Mouse (Mus musculus) embryonic facial prominence, embryonic 13.5 days (tissue): Measurements from ENCODE around the gene 4930402K13Rik. TPM values are rescaled to one million over a fixed set of nuclear protein-coding genes. Genes with fewer than 3 reads are reported as not detected.
"Not testable (repeated sequence)": the region's sequence is repeated elsewhere in the genome, so short reads cannot be mapped to it uniquely, and the experiment has no call there.

ENCODE experiments used
- ATAC-seq: fragments of 200-750 bp; cut with Nextera tagmentation; 2 replicates; pipeline ENCODE4 v1.8.0; 2017; ENCODE audit warnings: low read depth; ENCODE audit not compliant: insufficient number of reproducible peaks, insufficient read depth, low FRiP score, low TSS enrichment
- H3K27ac ChIP-seq: fragments of 300-500 bp; sonication (generic); 2 replicates; pipeline ENCODE4 v1.5.1; 2015; ENCODE audit warnings: moderate library complexity, mild to moderate bottlenecking, inconsistent platforms
- H3K27me3 ChIP-seq: fragments of 300-500 bp; sonication (generic); 2 replicates; pipeline ENCODE4 v1.6.1; 2015; ENCODE audit warnings: mild to moderate bottlenecking, inconsistent platforms
- H3K36me3 ChIP-seq: fragments of 300-500 bp; sonication (generic); 2 replicates; pipeline ENCODE4 v1.6.1; 2015; ENCODE audit warnings: mild to moderate bottlenecking, inconsistent platforms
- H3K4me1 ChIP-seq: fragments of 300-500 bp; sonication (generic); 2 replicates; pipeline ENCODE4 v1.6.1; 2015; ENCODE audit warnings: inconsistent platforms
- H3K4me2 ChIP-seq: fragments of 300-500 bp; sonication (generic); 2 replicates; pipeline ENCODE4 v1.6.1; 2015; ENCODE audit warnings: moderate library complexity, mild to moderate bottlenecking, inconsistent platforms
- H3K4me3 ChIP-seq: fragments of 300-500 bp; sonication (generic); 2 replicates; pipeline ENCODE4 v1.5.1; 2015; ENCODE audit warnings: mild to moderate bottlenecking, inconsistent platforms
- H3K9ac ChIP-seq: fragments of 300-500 bp; sonication (generic); 2 replicates; pipeline ENCODE4 v1.6.1; 2015; ENCODE audit warnings: mild to moderate bottlenecking, inconsistent platforms
- H3K9me3 ChIP-seq: fragments of 300-500 bp; sonication (generic); 2 replicates; pipeline ENCODE4 v1.6.1; 2016; ENCODE audit warnings: inconsistent platforms
- WGBS: fragments of 180-500 bp; shearing (Covaris S2); methylation state at CpG from one replicate; pipeline ENCODE4 v1.1.7; 2015; ENCODE audit warnings: mixed read lengths; 5-methylcytosine and 5-hydroxymethylcytosine counted together
- polyA plus RNA-seq: library from polyadenylated mRNA; unstranded; fragments of >200 nt; fragmentation: Nextera tagmentation; extraction: Ambion mirVana; gene quantifications from 2 replicates; pipeline ENCODE4 v1.2.1, GENCODE M21; 2015

Gene 4930402K13Rik
- polyA plus RNA-seq = not detected in 2 replicates

DNA sequence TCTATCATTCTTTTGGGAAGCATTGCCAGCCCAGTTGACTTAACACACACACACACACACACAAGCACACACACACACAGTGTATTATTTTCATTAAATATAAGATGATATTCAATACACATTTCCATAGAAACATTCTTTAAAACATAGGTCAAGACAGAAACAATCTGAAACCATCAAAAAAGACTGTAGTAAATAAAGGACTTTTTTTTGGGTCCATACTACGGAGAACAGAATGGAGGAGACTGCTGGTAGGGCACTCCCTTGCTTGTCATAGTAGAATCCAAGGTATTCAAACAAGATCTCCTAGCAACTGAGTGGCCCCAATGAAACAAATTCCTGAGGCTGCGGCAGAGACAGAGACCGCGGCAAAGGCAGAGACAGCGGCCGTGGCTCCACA is at the start of gene 4930402K13Rik:
Gene 4930402K13Rik (plus strand): TSS at position 301 of the 400 bp plus-strand sequence.
- Histone ChIP-seq H3K4me2 (no peak within 1 kb of the TSS), H3K4me1 (no peaks in the 10 kb centered on the region), H3K36me3 (no peaks in the 10 kb centered on the region), H3K4me3 (no peak within 1 kb of the TSS), H3K9ac (no peak within 1 kb of the TSS), H3K27ac (no peak within 1 kb of the TSS), H3K27me3 (no peaks in the 10 kb centered on the region), H3K9me3 (no peaks in the 10 kb centered on the region)
- ATAC-seq = no peak
- WGBS = 92% methylated on average over 6 of the region's 6 CpGs

DNA sequence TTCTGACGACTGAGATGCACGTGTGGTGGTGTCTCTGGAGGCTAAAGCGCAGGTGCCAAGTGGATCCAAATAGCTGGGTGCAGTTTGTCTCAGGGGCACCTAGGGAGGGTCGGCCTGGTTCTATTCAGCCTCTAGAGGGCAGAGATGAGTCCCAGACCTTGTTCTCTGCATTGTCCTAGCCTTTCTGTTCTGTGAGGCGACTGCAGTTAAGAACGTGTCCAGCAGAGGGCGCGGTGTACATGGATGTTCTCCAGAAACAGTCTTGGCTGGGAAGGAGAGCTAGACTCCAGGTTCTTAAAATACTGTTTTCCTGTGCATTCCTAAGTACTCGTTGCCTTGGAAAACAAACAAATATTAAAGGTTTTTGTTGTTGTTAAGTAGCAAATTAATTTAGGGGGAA is 43.4 kb upstream of the 4930402K13Rik start:
- not testable (repeated sequence) for H3K4me1 ChIP-seq, H3K9ac ChIP-seq, H3K36me3 ChIP-seq, ATAC-seq, H3K9me3 ChIP-seq, H3K27me3 ChIP-seq, H3K4me2 ChIP-seq, H3K27ac ChIP-seq, H3K4me3 ChIP-seq
- WGBS = 27% methylated on average over 9 of the region's 9 CpGs

DNA sequence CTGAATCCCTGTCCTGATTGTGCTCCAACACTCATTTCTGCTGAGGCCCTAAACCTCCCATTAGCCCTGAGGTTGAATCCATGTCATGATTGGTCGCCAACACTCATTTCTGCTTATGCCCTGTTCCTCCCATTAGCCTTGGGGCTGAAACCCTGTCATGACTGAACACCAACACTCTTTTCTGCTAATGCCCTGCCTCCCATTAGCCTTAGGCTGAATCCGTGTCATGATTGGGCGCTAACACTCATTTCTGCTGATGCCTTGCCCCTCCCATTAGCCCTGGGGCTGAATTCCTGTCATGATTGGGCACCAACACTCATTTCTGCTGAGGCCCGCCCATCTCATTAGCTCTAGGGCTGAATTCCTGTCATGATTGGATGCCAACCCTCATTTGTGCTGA is 42.3 kb upstream of the 4930402K13Rik start:
- no peaks in the 10 kb centered on the region for H3K36me3 ChIP-seq
- no peaks in the 10 kb centered on the region for H3K27me3 ChIP-seq
- H3K27ac ChIP-seq = no peak overlapping the region
- no peak overlapping the region for H3K4me3 ChIP-seq
- no peaks in the 10 kb centered on the region for H3K4me1 ChIP-seq
- no peak overlapping the region for H3K9ac ChIP-seq
- WGBS = 83% methylated on average over 4 of the region's 4 CpGs
- no peaks in the 10 kb centered on the region for H3K9me3 ChIP-seq
- ATAC-seq = no peak
- H3K4me2 ChIP-seq = no peak overlapping the region

- H3K4me3 ChIP-seq, H3K9me3 ChIP-seq, H3K27ac ChIP-seq, ATAC-seq, H3K9ac ChIP-seq, H3K4me2 ChIP-seq, H3K27me3 ChIP-seq, H3K36me3 ChIP-seq, H3K4me1 ChIP-seq: not testable (repeated sequence)
- WGBS = 85% methylated on average over 11 of the region's 11 CpGs
Measured at GRCm38 (mm10) chrX:9062715-9063114, 41.6 kb upstream of the 4930402K13Rik start, which contains the start of gene Fthl17f. TSS of gene Fthl17f (plus strand) at chrX:9063015.

DNA sequence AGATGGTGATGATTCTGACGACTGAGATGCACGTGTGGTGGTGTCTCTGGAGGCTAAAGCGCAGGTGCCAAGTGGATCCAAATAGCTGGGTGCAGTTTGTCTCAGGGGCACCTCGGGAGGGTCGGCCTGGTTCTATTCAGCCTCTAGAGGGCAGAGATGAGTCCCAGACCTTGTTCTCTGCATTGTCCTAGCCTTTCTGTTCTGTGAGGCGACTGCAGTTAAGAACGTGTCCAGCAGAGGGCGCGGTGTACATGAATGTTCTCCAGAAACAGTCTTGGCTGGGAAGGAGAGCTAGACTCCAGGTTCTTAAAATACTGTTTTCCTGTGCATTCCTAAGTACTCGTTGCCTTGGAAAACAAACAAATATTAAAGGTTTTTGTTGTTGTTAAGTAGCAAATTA is 26.7 kb upstream of the 4930402K13Rik start:
- not testable (repeated sequence) for H3K27me3 ChIP-seq, H3K9ac ChIP-seq, H3K4me3 ChIP-seq, H3K4me1 ChIP-seq, ATAC-seq, H3K4me2 ChIP-seq, H3K27ac ChIP-seq, H3K36me3 ChIP-seq, H3K9me3 ChIP-seq
- 24% methylated on average over 10 of the region's 10 CpGs for WGBS

GRCm38 (mm10) chrX:9095066-9095465 is 9.3 kb upstream of the 4930402K13Rik start:
- not testable (repeated sequence) for H3K4me2 ChIP-seq, H3K27ac ChIP-seq, H3K4me1 ChIP-seq, ATAC-seq, H3K4me3 ChIP-seq, H3K36me3 ChIP-seq, H3K9ac ChIP-seq, H3K27me3 ChIP-seq, H3K9me3 ChIP-seq

DNA sequence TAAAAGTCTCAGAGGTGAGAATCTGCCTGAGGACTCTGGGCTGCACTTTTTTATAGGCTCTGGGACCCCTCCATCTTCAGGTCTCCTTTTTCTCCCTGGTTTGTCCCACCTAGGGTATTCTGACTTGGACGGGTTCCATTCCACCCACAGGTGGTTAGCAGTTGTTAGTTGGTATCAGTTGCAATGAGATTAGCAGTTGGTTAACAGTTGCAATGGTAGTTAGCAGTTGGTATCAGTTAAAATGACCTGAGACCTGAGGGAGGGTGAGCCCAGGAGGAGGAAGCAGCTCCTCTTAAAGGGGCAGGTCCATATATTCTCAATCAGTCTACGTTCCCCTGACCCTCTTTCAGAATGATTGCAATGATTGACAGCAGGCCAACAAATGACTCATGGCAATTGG is 6.0 kb downstream of the 4930402K13Rik start:
- Histone ChIP-seq H3K4me3 (no peak overlapping the region), H3K27ac (no peak overlapping the region), H3K4me1 (no peaks in the 10 kb centered on the region), H3K27me3 (no peaks in the 10 kb centered on the region), H3K4me2 (no peak overlapping the region), H3K36me3 (no peaks in the 10 kb centered on the region), H3K9me3 (no peaks in the 10 kb centered on the region), H3K9ac (no peak overlapping the region)
- ATAC-seq = no peak
- WGBS = 68% methylated on average over 2 of the region's 2 CpGs

DNA sequence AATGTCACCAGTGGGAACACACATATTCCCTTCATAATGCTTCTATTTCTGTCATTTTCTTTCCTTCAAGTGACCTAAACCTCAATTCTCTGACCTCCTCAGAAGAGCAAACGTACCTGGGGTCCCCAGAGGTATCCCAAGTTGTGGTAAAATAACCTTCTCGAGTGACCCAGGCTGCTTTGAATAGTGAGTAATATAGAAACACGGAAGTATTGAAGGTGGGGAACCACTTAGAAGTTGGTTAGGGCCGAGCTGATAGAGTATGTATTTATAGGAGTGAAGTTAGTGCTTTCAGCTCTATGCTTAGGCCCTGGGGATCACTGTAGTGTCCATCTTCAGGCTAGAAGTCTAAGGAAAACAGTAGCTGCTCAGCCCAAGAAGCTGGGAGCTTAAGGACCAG is 20.6 kb downstream of the 4930402K13Rik start:
- 62% methylated on average over 4 of the region's 4 CpGs for WGBS
- no peak for ATAC-seq
- Histone ChIP-seq H3K9ac (no peak overlapping the region), H3K4me3 (no peak overlapping the region), H3K27me3 (no peaks in the 10 kb centered on the region), H3K27ac (no peak overlapping the region), H3K4me2 (no peak overlapping the region), H3K4me1 (no peaks in the 10 kb centered on the region), H3K9me3 (no peaks in the 10 kb centered on the region), H3K36me3 (no peaks in the 10 kb centered on the region)

DNA sequence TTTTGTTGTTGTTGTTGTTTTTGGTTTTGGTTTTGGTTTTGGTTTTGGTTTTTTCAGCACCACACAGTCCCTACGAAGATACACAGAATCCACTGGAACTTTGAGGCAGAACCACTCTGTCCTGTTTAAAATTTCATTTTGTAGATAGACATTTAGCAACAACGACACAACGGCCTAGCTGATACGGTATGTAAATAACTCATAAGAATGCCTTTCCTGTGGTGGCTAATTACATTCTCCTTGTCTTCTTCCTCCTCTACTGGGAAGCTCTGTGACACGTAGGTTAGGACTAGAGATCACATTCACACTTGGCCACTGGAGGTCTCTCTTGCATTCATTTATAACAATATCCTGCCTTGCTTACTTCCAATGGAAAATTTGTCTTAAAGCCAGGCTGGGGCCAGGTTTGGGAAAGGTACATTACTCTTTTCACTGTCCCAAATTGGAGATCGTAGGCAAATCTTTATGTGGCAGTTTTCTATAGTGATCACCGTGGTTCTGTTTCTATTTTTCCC is 24.0 kb downstream of the 4930402K13Rik start:
- Histone ChIP-seq H3K9ac (no peak overlapping the region), H3K27me3 (no peaks in the 10 kb centered on the region), H3K36me3 (no peaks in the 10 kb centered on the region), H3K4me2 (no peak overlapping the region), H3K4me1 (no peaks in the 10 kb centered on the region), H3K27ac (no peak overlapping the region), H3K4me3 (no peak overlapping the region), H3K9me3 (no peaks in the 10 kb centered on the region)
- no peak for ATAC-seq
- WGBS = 39% methylated on average over 7 of the region's 7 CpGs

GRCm38 (mm10) chrX:9139290-9139948 is 35.1 kb downstream of the 4930402K13Rik start:
- WGBS = 69% methylated on average over 4 of the region's 4 CpGs
- no peak for ATAC-seq
- Histone ChIP-seq H3K27ac (no peak overlapping the region), H3K36me3 (no peaks in the 10 kb centered on the region), H3K9me3 (no peaks in the 10 kb centered on the region), H3K4me1 (no peaks in the 10 kb centered on the region), H3K27me3 (no peaks in the 10 kb centered on the region), H3K4me2 (no peak overlapping the region), H3K4me3 (no peak overlapping the region), H3K9ac (no peak overlapping the region)

- Histone ChIP-seq H3K9me3 (no peaks in the 10 kb centered on the region), H3K9ac (no peak overlapping the region), H3K27me3 (no peaks in the 10 kb centered on the region), H3K36me3 (no peaks in the 10 kb centered on the region), H3K4me1 (no peaks in the 10 kb centered on the region), H3K4me2 (no peak overlapping the region), H3K27ac (no peak overlapping the region), H3K4me3 (no peak overlapping the region)
- 44% methylated on average over 2 of the region's 2 CpGs for WGBS
- no peak for ATAC-seq
Measured at GRCm38 (mm10) chrX:9142669-9143068, 38.3 kb downstream of the 4930402K13Rik start.
